Mouse (Mus musculus) erythroblast, adult 5-6 weeks (primary cell): ENCODE results near the gene Tpst1. TPM values are rescaled to one million over a fixed set of nuclear protein-coding genes. Genes with fewer than 3 reads are reported as not detected.

Experiments
- ATAC-seq: replicated peaks from 2 replicates; pipeline ENCODE4 v1.8.0; 2016; ENCODE audit warnings: moderate number of reproducible peaks, mild to moderate bottlenecking, moderate TSS enrichment, inconsistent platforms; ENCODE audit not compliant: poor library complexity, low FRiP score, severe bottlenecking
- total RNA-seq, 2 experiments: library from RNA; stranded (forward) in 1 of 2; stranded (reverse) in 1 of 2; fragments of 150-400 nt in 1 of 2; fragments of 200-764, 138-1000 nt in 1 of 2; gene quantifications; 2 replicates each; pipeline versions ENCODE4 v1.2.3 to v1.2.4; 2015 to 2017; ENCODE audit warnings: low replicate concordance in 2 of 2

Tpst1 gene
- total RNA-seq, 2 experiments from 2014 or later, result 3.5 to 14.4 TPM

GRCm38 (mm10) chr5:130171956-130172601, 99.0 kb downstream of the Tpst1 start:
- ATAC-seq, result 0 out of 2 replicates have a peak, but pooled peaks have one; percentile 16

- no peak for ATAC-seq
Measured at GRCm38 (mm10) chr5:130173012-130173411, 99.9 kb downstream of the Tpst1 start.

GRCm38 (mm10) chr5:130177871-130178270, 104.7 kb downstream of the Tpst1 start:
- ATAC-seq, result no peak

GRCm38 (mm10) chr5:130180362-130180761, 107.2 kb downstream of the Tpst1 start:
- no peak for ATAC-seq

GRCm38 (mm10) chr5:130181740-130182540, 108.8 kb downstream of the Tpst1 start:
- ATAC-seq, result no peak

GRCm38 (mm10) chr5:130182541-130182821, 109.4 kb downstream of the Tpst1 start:
- no peak for ATAC-seq

GRCm38 (mm10) chr5:130184193-130184856, 111.2 kb downstream of the Tpst1 start:
- ATAC-seq, result peak; percentile 56

GRCm38 (mm10) chr5:130185312-130185711, 112.2 kb downstream of the Tpst1 start:
- no peak for ATAC-seq

Other genes starting within 250 kb of the Tpst1 start
- gene Sumf2, start 226.3 kb upstream of the Tpst1 start, total RNA-seq (2015; ENCODE audit: low replicate concordance), result 0.96 and 1.7 TPM in 2 replicates
- 3.6 and 5.4 TPM in 2 replicates for gene Sumf2, start 226.3 kb upstream of the Tpst1 start, total RNA-seq (2017; ENCODE audit: low replicate concordance)
- gene Chchd2, start 185.9 kb upstream of the Tpst1 start, total RNA-seq (2015; ENCODE audit: low replicate concordance), result 105 and 122 TPM in 2 replicates
- gene Chchd2, start 185.9 kb upstream of the Tpst1 start, total RNA-seq (2017; ENCODE audit: low replicate concordance), result 41.2 and 119 TPM in 2 replicates
- 1.3 TPM in 1 of 2 replicates, not detected in the other for gene Zbed5, start 177.6 kb upstream of the Tpst1 start, total RNA-seq (2015; ENCODE audit: low replicate concordance)
- 0.68 TPM in 1 of 2 replicates, not detected in the other for gene Zbed5, start 177.6 kb upstream of the Tpst1 start, total RNA-seq (2017; ENCODE audit: low replicate concordance)
- gene Phkg1, start 174.8 kb upstream of the Tpst1 start, total RNA-seq (2015; ENCODE audit: low replicate concordance), result not detected in 2 replicates
- not detected in 2 replicates for gene Phkg1, start 174.8 kb upstream of the Tpst1 start, total RNA-seq (2017; ENCODE audit: low replicate concordance)
- not detected in 2 replicates for gene Nupr1l, start 164.8 kb upstream of the Tpst1 start, total RNA-seq (2015; ENCODE audit: low replicate concordance)
- gene Nupr1l, start 164.8 kb upstream of the Tpst1 start, total RNA-seq (2017; ENCODE audit: low replicate concordance), result not detected in 2 replicates
- gene Vkorc1l1, start 131.4 kb upstream of the Tpst1 start, total RNA-seq (2015; ENCODE audit: low replicate concordance), result 39.8 and 49.3 TPM in 2 replicates
- gene Vkorc1l1, start 131.4 kb upstream of the Tpst1 start, total RNA-seq (2017; ENCODE audit: low replicate concordance), result 27.2 and 30.7 TPM in 2 replicates
- 22.1 and 25.5 TPM in 2 replicates for gene Gusb, start 70.3 kb upstream of the Tpst1 start, total RNA-seq (2015; ENCODE audit: low replicate concordance)
- gene Gusb, start 70.3 kb upstream of the Tpst1 start, total RNA-seq (2017; ENCODE audit: low replicate concordance), result 8.9 and 13.4 TPM in 2 replicates
- gene Asl, start 44.1 kb upstream of the Tpst1 start, total RNA-seq (2015; ENCODE audit: low replicate concordance), result 1.9 and 11.3 TPM in 2 replicates
- 2.0 and 2.6 TPM in 2 replicates for gene Asl, start 44.1 kb upstream of the Tpst1 start, total RNA-seq (2017; ENCODE audit: low replicate concordance)
- gene Crcp, start 44.0 kb upstream of the Tpst1 start, total RNA-seq (2015; ENCODE audit: low replicate concordance), result 9.2 and 16.5 TPM in 2 replicates
- gene Crcp, start 44.0 kb upstream of the Tpst1 start, total RNA-seq (2017; ENCODE audit: low replicate concordance), result 18.7 and 21.6 TPM in 2 replicates
- gene Kctd7, start 71.5 kb downstream of the Tpst1 start, total RNA-seq (2015; ENCODE audit: low replicate concordance), result 0.96 and 2.3 TPM in 2 replicates
- gene Kctd7, start 71.5 kb downstream of the Tpst1 start, total RNA-seq (2017; ENCODE audit: low replicate concordance), result 1.3 and 2.0 TPM in 2 replicates
- 15.7 and 43.2 TPM in 2 replicates for gene Rabgef1, start 98.5 kb downstream of the Tpst1 start, total RNA-seq (2015; ENCODE audit: low replicate concordance)
- 40.7 and 47.1 TPM in 2 replicates for gene Rabgef1, start 98.5 kb downstream of the Tpst1 start, total RNA-seq (2017; ENCODE audit: low replicate concordance)
- gene Tmem248, start 143.8 kb downstream of the Tpst1 start, total RNA-seq (2015; ENCODE audit: low replicate concordance), result 11.1 and 21.5 TPM in 2 replicates
- gene Tmem248, start 143.8 kb downstream of the Tpst1 start, total RNA-seq (2017; ENCODE audit: low replicate concordance), result 16.0 and 24.9 TPM in 2 replicates
- 16.7 and 22.1 TPM in 2 replicates for gene Sbds, start 182.2 kb downstream of the Tpst1 start, total RNA-seq (2015; ENCODE audit: low replicate concordance)
- 46.2 and 73.7 TPM in 2 replicates for gene Sbds, start 182.2 kb downstream of the Tpst1 start, total RNA-seq (2017; ENCODE audit: low replicate concordance)
- 2.9 and 5.6 TPM in 2 replicates for gene Tyw1, start 182.3 kb downstream of the Tpst1 start, total RNA-seq (2015; ENCODE audit: low replicate concordance)
- gene Tyw1, start 182.3 kb downstream of the Tpst1 start, total RNA-seq (2017; ENCODE audit: low replicate concordance), result 9.2 and 9.8 TPM in 2 replicates